Mouse (Mus musculus) embryo, embryonic 10.5 days (tissue): Measurements from ENCODE around the gene Zswim7.

Experiments used
- DNase-seq: peaks from one replicate; pipeline ENCODE4 v3.0.0-alpha.2; 2015; ENCODE audit warnings: low spot score

Gene Zswim7

GRCm38 (mm10) chr11:62253380-62253779 is 27.8 kb downstream of the Zswim7 start:
- no peak for DNase-seq

- DNase-seq, result peak; percentile 74
Observed at GRCm38 (mm10) chr11:62251047-62251446, 30.1 kb downstream of the Zswim7 start.

- peak; percentile 66 for DNase-seq
Observed at GRCm38 (mm10) chr11:62249266-62250037, 31.7 kb downstream of the Zswim7 start.

GRCm38 (mm10) chr11:62248401-62249244 is 32.6 kb downstream of the Zswim7 start, which contains the start of gene Adora2b:
Gene Adora2b (plus strand): TSS chr11:62248984.
- peak; percentile 96 for DNase-seq

- no peak for DNase-seq
Observed at GRCm38 (mm10) chr11:62247759-62248400, 33.3 kb downstream of the Zswim7 start.

GRCm38 (mm10) chr11:62244471-62244870 is 36.7 kb downstream of the Zswim7 start:
- DNase-seq, result no peak

- DNase-seq, result no peak
Observed at GRCm38 (mm10) chr11:62243871-62244270, 37.3 kb downstream of the Zswim7 start.

GRCm38 (mm10) chr11:62240631-62241261 is 40.4 kb downstream of the Zswim7 start:
- no peak for DNase-seq

GRCm38 (mm10) chr11:62224797-62225196 is 56.4 kb downstream of the Zswim7 start:
- no peak for DNase-seq

GRCm38 (mm10) chr11:62223962-62224361 is 57.2 kb downstream of the Zswim7 start:
- no peak for DNase-seq

GRCm38 (mm10) chr11:62223416-62223815 is 57.8 kb downstream of the Zswim7 start:
- no peak for DNase-seq

GRCm38 (mm10) chr11:62220756-62221510 is 60.2 kb downstream of the Zswim7 start:
- no peak for DNase-seq

GRCm38 (mm10) chr11:62217751-62218150 is 63.4 kb downstream of the Zswim7 start:
- no peak for DNase-seq
